Mouse (Mus musculus): ENCODE results near the gene Cetn3. TPM values are rescaled to one million over a fixed set of nuclear protein-coding genes. Genes with fewer than 3 reads are reported as not detected.
A peak's percentile ranks its signal among the peaks of the same experiment; 100 is the strongest.

Gene Cetn3
- total RNA-seq (2021): 10 to 100 TPM; 24.1 to 33.9 TPM
- long read RNA-seq, experiment 1, transcript Cetn3-201 (5 exons, 1,226 nt): major isoform, 14 of 16 reads
- long read RNA-seq, experiment 1, partial matches to known transcripts: 1 of 16 reads
- long read RNA-seq, experiment 1, other reads (novel, unspliced or antisense): 1 of 16 reads
- long read RNA-seq, experiment 2, transcript Cetn3-201 (5 exons, 1,226 nt): major isoform, 13 of 19 reads
- long read RNA-seq, experiment 2, partial matches to known transcripts: 1 of 19 reads
- long read RNA-seq, experiment 2, other reads (novel, unspliced or antisense): 3 of 19 reads

DNA sequence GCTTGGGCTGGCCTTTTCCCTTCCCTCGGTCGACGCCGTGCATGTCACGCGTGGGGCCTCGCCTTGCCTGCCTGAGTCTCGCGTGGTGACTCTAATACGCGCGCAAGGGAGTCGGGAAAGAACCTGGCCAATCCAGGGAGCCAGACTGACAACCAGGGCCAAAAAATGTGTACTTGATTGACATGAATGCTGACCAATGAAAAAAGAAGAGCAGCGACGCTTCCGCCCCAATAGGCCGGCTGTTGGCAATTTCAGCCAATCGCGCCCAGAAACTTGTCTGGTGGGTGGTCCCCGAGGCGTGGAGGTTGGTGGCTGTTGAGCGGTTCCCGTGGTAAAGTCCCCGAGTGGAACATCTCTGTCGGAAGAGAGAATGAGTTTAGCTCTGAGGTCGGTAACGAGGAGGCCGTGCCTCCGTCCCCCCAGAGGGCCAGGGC, at the start of gene Cetn3:
TSS of gene Cetn3 (plus strand) at position 107 of the 434 bp plus-strand sequence.
- intact Hi-C loops (cut with DNase I): loop anchor here (2.0 to 5.0 kb wide), 2 partner anchors 126 to 901 kb away; partner anchors contain the start of genes Arrdc3 and Lysmd3

DNA sequence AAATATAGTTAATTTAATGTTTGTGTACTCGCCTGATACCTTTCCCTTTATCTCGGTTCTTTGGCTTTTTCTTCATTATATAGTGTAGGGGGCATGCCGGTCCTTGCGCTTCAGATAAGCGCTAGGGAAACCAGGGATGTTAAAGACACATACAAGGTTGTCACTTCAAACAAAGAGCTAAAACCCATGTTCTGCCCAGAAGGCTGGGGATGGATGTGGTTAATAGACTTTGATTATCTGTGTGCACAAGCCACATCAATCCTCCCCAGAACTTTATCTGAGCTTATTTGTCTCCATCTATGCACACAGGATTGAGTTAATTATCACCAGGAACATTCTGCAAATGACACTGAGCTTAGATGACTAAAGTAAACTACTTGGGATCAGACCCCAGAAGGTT, 46.3 kb upstream of the Cetn3 start:
- DNase-seq: no peak
- Histone ChIP-seq H3K4me3 (no peak overlapping the region), H3K27ac (no peak overlapping the region)
- no peak for TF ChIP-seq CTCF (IDR thresholded peaks at IDR 0.05)
- intact Hi-C loops (cut with DNase I): no loop called here

More for the DNA sequence above, at the start of gene Cetn3:
- TF ChIP-seq CTCF (IDR thresholded peaks at IDR 0.05): no peak
- Histone ChIP-seq H3K4me3 (peak within 1 kb of the TSS; percentile 84), H3K27ac (peak within 1 kb of the TSS; percentile 100)
- DNase-seq: peak; percentile 94

DNA sequence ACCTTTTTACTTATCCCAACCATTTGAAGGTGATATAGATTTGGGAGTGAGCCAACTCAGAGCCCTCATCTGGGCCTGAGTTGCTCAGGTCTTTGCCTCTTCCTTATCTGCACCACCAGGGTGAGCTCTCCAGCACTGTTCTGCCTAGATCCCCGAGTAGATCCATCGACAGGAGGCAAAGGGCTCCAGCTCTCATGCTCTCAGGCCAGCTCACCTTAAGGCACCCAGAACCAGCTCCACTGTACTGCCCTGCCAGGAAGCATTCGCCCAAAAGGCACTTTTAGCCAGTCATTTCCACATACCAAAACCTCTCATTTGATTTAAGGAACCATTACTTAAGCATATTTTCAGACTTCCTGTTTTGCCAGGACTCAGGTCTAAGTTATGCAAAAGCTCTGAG, 42.0 kb upstream of the Cetn3 start:
- no peak overlapping the region for H3K27ac ChIP-seq
- intact Hi-C loops (cut with DNase I): no loop called here
- H3K4me3 ChIP-seq: no peak overlapping the region
- no peak for DNase-seq
- TF ChIP-seq CTCF (IDR thresholded peaks at IDR 0.05): no peak

DNA sequence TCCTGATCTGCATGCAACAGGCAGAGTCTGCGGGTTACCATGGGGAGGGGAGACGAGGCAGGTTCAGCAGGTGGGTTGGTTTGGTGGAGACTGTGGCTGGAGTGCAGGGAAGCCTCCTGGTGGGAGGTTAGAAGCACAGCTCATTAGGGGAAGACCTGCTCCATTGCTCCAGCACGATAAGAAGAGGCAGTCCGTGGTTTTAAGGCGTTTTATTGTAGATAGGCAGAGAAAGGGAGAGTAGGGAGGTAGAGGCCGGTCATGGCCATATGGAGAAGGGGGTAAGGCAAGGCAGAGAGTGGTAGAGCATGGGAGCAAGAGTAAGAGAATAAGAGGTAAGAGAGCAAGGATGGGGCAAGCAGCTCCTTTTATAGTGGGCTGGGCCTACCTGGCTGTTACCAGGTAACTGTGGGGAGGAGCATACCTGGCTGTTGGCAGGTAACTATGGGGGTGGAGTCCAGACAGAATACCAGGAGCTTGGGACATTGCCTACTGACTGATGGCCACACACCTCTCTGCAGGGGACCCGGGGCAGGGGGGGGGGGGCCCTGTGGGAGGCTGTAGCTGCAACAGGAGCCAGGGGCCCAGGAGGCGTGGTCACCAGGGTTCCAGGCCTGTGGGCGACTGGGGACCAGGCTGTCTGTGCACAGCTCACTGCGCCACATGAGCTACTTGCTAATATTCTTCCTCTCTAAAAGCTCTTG, 39.3 kb upstream of the Cetn3 start:
- DNase-seq: no peak
- no peak for TF ChIP-seq CTCF (IDR thresholded peaks at IDR 0.05)
- Histone ChIP-seq H3K27ac (no peak overlapping the region), H3K4me3 (no peak overlapping the region)
- intact Hi-C loops (cut with DNase I): no loop called here

DNA sequence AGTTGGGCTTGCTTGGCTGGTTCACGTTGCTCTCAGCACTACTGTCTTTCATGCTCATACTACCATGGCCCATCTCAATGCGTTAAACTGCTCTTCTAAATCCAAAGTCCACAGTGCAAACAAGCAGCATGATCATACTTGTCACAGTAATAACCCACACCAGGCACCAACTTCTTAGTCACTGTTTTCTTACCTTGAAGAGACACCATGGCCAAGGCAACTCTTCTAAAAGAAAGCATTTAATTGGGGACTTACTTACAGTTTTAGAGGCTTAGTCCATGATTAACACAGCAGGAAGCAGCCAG, 38.8 kb upstream of the Cetn3 start:
- no peak for TF ChIP-seq CTCF (IDR thresholded peaks at IDR 0.05)
- Histone ChIP-seq H3K27ac (no peak overlapping the region), H3K4me3 (no peak overlapping the region)
- DNase-seq: no peak
- intact Hi-C loops (cut with DNase I): no loop called here

DNA sequence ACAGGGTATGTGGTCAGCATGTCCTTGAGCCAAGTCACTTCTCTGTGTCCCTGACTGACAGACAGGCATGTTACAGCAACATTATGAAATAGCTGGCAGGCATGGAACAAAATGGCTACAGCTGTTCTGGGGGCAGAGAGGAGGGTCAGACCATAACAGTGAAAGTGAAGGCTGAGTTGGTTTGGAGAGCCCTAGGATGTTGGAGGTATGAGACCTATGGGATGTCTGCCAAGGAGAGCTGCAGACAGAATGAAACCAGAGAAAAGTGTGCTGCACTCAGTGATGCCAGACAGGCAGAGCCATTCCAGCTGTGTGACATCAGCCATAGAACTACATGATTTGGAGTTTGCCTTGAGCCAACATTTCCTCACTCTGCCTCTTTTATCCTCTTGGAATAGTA, 28.0 kb upstream of the Cetn3 start:
- Histone ChIP-seq H3K27ac (no peak overlapping the region), H3K4me3 (no peak overlapping the region)
- intact Hi-C loops (cut with DNase I): no loop called here
- TF ChIP-seq CTCF (IDR thresholded peaks at IDR 0.05): no peak
- no peak for DNase-seq

DNA sequence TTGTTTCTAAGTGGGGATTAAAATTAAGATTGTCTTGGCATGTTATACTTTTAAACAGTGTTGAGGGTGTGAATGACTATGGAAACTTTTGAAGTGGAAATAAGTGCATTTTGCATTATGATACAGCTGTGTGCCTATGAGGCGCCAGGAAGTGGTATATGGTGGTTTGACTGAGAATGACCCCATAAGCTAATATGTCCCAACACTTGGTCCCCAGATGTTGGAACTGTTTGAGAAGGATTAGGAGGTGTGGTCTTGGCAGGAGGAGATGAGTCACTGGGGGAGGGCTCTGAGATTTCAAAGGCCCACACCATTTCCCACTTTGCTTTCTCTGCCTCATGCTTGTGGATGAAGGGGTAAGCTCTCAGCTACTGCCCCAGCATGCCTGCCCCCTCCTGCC, 27.6 kb upstream of the Cetn3 start:
- intact Hi-C loops (cut with DNase I): no loop called here
- no peak overlapping the region for H3K4me3 ChIP-seq
- H3K27ac ChIP-seq: no peak overlapping the region
- DNase-seq: no peak
- TF ChIP-seq CTCF (IDR thresholded peaks at IDR 0.05): no peak

DNA sequence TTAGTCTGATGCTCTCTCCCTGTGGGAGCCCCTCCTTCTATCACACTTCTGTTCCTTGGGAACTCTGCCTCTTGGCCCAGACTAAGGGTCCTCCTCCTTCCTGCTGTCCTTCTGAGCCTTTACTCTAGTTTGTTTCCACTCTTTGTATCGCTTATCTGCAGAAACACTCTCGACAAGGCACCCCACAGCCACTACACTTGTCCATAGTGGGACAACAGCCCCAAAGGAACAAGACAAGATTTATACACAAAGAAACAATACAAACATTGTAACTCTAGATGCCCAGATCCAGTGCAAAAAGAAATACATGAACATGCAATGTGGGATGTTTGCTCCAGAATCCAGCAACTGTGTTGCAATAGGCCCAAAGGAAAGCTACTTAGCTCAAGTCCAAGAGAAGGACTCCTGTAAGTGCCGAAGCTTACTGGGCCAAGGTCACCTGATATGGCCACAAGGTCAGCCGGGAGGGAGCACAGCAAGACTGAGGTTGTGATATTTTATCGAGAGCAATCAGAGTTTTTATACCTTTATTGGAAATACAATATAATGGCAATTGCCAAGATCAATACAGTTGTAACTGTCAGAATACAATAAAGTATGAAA, 25.7 kb upstream of the Cetn3 start:
- DNase-seq: no peak
- Histone ChIP-seq H3K4me3 (no peak overlapping the region), H3K27ac (no peak overlapping the region)
- no peak for TF ChIP-seq CTCF (IDR thresholded peaks at IDR 0.05)
- intact Hi-C loops (cut with DNase I): no loop called here

DNA sequence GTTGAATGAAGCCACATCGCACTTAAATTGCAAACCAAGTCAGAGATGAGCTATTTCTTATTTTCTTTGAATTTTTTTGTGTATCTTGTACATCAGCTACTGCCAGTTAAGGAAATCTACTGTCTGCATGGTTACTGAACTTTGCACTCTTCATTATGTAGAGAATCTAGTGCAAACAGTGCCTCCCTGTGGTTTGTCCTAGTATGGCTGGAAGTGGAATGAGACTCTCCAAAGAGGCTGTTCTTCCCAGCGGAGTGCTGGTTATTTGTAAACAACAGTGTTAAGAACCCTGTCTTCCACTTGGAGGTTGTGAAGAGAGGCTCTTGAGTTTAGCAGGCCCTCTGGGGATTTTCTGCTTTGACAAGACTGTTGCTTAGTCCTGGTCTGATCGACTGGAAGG, 22.5 kb upstream of the Cetn3 start:
- H3K27ac ChIP-seq: no peak overlapping the region
- H3K4me3 ChIP-seq: no peak overlapping the region
- no peak for DNase-seq
- intact Hi-C loops (cut with DNase I): loop anchor here (5.0 kb wide), 2 partner anchors 103 to 118 kb away; partner anchors contain the start of gene Lysmd3
- TF ChIP-seq CTCF (IDR thresholded peaks at IDR 0.05): peak; percentile 74

DNA sequence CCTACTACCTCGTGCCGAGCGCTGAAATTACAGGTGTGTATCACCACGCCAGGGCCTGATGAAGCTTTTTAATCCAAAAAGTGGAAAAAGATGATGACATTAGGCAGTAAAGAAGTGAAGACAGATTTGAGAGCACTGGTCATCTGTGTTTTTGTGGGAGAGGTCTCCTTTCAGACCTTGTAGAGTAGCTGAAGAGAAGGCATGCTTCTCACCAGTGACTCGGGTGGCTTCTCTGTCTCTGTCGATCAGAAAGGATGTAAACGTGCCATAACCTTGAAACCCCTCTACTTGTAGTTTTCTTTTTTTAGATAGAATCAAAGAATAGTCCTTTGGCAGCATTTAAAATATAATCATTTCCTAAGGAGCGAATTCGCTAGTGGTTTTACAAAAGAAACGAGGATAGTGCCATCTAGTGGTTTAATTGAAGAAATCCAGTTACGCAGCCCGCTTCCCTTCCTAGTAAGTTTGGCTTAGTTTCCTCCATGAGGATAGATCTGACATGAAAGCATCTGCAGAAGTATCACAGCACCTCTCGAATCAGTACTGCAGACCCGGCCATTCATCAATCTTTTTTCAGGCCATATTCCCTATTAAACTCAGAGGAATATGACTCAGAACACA, 21.2 kb upstream of the Cetn3 start:
- peak; percentile 83 for TF ChIP-seq CTCF (IDR thresholded peaks at IDR 0.05)
- no peak for DNase-seq
- no peak overlapping the region for H3K27ac ChIP-seq

DNA sequence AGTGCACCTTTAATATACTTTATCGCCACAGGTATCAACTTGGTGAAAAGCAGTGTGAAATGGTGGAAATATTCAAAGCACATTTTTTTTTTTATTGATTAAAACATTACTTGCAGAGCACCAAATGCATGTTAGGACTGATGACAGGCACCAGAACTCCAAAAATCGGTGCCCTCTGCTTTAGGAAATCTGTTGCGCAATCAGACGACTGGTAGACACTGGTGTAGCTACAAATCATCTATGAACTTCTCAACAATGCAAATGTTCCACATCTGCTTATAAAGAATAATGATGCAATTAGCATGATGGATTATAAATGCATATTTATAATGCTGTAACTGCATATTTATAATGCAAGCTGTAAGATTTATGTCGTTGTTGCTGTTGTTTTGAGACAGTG, 18.7 kb upstream of the Cetn3 start:
- DNase-seq: no peak
- no peak for TF ChIP-seq CTCF (IDR thresholded peaks at IDR 0.05)
- intact Hi-C loops (cut with DNase I): loop anchor here (5.0 kb wide), 2 partner anchors 107 to 122 kb away; partner anchors contain the start of gene Lysmd3

More for the DNA sequence above, 21.2 kb upstream of the Cetn3 start:
- H3K4me3 ChIP-seq: peak overlapping the region; percentile 62
- intact Hi-C loops (cut with DNase I): loop anchor here (1.0 to 5.0 kb wide), 3 partner anchors 104 to 322 kb away; partner anchors contain the start of gene Lysmd3

DNA sequence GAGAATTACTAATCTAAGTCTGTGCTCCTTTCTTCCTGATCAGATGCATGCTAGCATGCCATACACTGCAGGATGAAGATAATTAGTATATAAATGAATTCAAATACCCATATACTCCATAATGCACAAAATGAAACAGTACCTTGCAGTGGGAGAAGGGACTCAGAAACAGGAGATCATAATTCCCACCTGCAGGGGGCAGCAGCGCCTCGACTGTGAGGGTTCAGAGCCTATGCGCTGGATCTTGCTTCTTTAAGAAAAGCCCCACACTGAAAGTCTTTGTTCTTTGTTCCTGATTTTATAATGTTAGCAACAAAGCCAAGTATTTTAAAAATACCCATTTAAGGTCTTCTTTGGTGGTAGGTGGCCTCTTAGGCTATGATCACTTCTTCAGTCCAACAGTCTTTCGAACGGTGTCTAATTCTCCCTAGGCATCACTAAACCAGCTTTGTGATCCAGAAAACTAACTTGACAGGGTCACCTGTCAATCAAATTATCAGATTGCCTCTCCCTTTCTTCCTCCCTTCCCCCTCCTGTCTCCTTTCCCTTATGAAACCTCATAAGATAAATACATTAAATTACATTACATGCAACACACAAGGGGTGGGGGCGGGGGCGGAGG, 15.7 kb upstream of the Cetn3 start:
- no peak overlapping the region for H3K27ac ChIP-seq
- peak; percentile 83; the same call in 1 of the 2 replicates for TF ChIP-seq CTCF (IDR thresholded peaks at IDR 0.05)
- no peak overlapping the region for H3K4me3 ChIP-seq
- peak; percentile 73 for DNase-seq
- intact Hi-C loops (cut with DNase I): loop anchor here (5.0 kb wide), 1 partner anchor 175 kb away; no protein-coding TSS in a partner anchor

More for the DNA sequence above, 18.7 kb upstream of the Cetn3 start:
- no peak overlapping the region for H3K27ac ChIP-seq
- no peak overlapping the region for H3K4me3 ChIP-seq
